Mouse (Mus musculus) lung, postnatal 0 days (tissue): ENCODE measurements around the gene Kiss1.

ENCODE experiments used
- CTCF ChIP-seq: IDR thresholded peaks from 2 replicates; pipeline ENCODE4 v1.5.1; 2016; ENCODE audit warnings: antibody characterized with exemption, mild to moderate bottlenecking
- EP300 ChIP-seq: IDR thresholded peaks from 2 replicates; pipeline ENCODE4 v1.6.1; 2016; ENCODE audit warnings: antibody characterized with exemption, mild to moderate bottlenecking, control low read depth

DNA sequence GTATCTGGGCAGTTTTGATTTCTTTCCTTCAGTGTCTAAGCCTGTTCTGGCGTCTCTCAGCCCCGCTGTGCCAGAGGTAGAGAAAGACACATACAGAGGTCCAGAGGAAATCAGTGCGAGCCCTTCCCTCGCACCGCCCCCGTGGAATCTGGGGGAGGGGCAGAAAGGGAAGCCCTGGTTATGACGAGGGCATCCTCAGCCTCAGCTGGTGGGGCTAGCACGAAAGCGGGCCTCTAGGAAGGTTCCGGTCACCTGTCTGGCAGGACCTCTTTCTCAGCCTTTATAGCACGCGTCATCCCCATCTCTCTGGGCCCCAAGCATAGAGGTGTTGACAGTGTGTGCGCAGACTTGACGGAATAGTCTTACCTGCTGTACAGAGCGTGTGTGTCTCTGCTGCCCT is 34.2 kb downstream of the Kiss1 start:
- no peak for TF ChIP-seq CTCF
- no peak for TF ChIP-seq EP300
